Mouse (Mus musculus): ENCODE results near the gene Rgs7. TPM values are rescaled to one million over a fixed set of nuclear protein-coding genes. Genes with fewer than 3 reads are reported as not detected.

Gene Rgs7
- total RNA-seq, 2 experiments from 2014 or later, result 2.3 to 2.5 TPM

DNA sequence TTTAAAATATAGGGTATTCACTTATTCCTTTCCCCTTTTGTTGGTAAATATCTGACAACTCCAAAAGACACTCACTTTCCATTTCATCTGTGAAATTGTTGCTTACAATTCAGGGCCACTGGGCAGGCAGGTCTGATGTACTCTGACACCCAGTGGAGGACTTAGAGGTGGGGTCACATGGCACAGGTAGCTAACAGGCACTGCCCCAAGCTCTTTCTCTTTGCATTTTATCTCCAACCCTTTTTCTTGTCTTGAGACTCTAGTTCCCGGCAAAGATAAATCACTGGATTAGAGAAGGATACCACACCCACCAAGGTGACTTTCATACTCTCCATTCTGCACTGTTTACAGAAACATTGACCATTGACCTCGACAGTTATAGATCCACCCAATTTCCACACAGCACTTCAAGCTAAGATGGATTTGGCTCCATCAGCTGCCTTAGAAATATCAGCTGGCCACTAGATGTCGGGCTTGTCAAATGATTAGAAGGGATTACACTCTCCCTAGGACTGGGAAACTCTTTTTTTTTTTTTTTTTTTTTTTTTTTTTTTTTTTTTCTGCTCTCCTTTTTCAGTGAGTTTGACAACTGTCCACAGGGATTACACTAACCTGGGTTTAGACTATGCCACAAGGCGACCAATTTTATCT, 451.0 kb downstream of the Rgs7 start:
- intact Hi-C loops (cut with DNase I), result loop anchor here (10.0 kb wide), 1 partner anchor 564 kb away; no protein-coding TSS in a partner anchor
- DNase-seq, result peak; percentile 32 to 61

DNA sequence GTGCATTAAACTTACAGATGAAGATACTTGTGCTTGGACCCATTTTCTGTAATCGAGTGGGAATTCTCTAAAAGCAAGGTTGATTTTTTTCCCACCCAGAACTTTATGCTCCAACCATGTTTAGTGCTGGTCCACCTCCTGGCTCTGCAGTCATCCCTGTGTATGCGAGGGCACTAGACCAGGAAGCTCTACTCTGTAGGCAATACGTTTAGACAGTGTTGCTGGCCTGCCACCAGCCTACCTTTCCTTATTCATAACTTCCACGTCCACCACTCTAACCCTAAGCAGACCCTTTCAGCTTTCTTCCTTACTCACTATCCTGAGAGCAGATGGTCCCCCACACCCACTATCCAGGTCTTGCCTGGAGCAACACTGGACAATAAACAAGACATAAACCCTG, 452.3 kb downstream of the Rgs7 start:
- intact Hi-C loops (cut with DNase I), result loop anchor here (10.0 kb wide), 1 partner anchor 565 kb away; no protein-coding TSS in a partner anchor

DNA sequence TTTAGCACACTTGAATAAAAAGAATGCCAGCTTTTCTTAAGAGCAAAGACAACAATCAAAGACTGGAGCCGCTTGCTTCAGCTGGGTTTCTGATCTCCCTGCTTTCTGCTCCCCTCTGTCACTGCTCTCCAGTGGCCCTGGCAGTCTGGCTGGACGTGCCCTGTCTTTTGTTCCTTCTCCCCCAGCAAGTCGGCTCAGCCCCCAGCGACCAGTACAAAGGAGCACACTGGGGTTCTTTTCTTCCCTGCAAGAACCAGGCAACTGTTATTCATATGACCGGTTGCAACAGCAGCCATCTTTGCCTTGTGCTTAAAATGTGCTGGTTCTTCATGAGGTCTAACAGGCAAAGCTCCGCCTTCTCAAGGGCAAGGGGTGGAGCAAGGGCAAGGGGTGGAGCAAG, 452.7 kb downstream of the Rgs7 start:
- intact Hi-C loops (cut with DNase I), result loop anchor here (5.0 kb wide), 1 partner anchor 628 kb away; no protein-coding TSS in a partner anchor
- DNase-seq, result no peak

More for the DNA sequence above, 452.3 kb downstream of the Rgs7 start:
- DNase-seq, result no peak

DNA sequence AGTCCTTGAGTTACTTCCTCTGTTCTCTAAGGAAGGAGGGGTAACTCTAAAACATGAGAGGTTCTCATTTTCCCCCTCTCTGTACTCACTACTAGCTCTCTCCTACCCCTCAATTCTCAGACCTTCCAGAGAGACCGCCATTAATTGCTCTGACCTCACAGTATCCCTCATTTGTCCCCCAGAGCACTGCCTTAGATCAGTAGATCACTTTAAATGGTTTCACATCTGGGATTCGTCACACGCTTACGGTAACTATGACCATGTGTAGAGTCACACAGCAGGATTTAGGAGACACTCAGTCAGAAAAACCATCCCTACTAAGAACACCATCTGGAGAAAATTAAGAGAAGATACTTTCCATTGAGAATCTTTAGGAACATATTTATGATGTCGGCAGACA, 456.8 kb downstream of the Rgs7 start:
- intact Hi-C loops (cut with DNase I), result loop anchor here (5.0 kb wide), 1 partner anchor 632 kb away; no protein-coding TSS in a partner anchor

DNA sequence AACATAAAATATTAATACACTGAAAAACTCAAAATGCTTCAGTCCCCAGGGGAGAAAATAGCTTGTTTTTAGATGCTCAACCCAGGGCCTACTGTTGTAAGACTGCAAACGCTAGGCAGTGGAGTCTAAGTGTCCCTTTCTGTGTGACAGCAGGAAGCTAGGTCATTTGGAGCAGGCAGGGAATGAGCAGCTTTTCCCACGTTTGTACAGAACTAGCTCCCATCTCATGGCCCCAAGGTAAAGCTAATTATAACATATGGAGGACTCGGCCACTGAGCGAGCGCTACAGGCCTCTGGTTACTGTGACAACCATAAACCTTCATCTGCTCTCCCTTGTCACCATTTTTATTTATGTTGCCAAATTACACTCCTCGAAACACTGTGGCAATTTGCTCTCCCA, 460.3 kb downstream of the Rgs7 start:
- intact Hi-C loops (cut with DNase I), result no loop called here

More for the DNA sequence above, 456.8 kb downstream of the Rgs7 start:
- no peak for DNase-seq

DNA sequence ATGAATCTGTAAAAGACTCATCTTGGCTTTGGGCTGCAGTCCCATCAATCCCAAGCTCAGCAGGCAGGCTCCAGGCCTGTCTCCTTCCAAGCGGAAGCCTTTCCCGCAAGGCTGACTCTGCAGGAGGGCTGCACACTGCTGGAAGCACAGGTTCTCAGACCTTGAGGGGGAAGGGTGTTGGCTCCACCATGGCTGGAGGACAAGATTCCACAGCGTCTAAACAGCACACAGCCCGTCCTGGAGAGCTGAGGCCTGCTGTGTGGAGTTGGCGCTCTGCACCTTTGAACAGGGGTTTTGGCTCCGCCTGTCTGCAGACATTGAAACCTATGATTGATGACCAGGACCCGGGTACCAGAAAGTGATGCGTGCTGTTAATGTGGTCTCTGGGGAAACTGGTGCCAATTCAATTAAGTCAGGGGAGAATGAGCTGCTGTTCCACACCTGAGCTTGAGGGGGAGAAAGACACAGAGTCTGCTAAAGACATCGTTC, 463.5 kb downstream of the Rgs7 start:
- no peak for DNase-seq
- intact Hi-C loops (cut with DNase I), result no loop called here

More for the DNA sequence above, 460.3 kb downstream of the Rgs7 start:
- no peak for DNase-seq

DNA sequence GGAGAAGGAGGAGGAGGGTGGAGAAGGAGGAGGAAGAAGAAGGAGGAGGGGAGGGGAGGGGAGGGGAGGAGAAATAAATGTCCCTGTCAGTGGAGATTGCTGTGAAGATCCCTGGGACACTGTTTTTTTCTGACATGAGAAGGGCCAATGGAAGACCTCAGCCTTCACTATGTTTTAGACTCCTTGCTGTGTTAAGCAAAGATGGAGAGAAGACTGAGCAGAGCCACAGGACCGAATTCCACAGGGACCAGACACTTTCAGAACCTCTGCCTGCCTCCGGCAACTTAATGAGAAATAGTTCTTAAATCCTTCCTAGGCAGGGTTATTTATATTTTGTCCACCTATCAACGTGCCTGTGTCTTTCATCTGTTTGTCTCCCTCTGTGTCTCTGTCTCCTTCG, 464.0 kb downstream of the Rgs7 start:
- intact Hi-C loops (cut with DNase I), result no loop called here
- DNase-seq, result no peak

DNA sequence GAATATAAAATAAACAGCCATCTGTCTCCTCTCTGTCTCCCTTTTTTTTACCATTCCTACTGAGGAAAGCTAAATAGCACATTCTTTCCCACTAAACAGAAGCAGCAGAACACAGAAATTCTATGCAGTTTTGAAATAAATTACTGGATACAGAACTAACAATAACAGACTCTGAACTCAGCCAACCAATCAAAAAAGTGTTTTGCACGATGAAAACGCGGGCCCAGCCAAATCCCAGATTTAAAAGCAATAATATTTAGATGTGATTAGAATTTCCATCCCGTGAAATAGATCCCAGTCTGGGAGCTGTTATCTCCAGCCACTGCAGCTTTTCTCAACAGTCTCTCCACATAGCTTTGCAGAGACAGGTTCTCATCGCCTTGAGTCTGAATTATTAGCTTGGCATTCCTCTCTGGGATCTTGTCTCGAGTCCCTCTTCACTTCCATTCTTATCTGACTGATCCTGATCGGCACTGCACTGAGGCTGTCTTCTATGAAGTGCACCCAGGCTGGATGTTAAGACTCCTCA, 466.5 kb downstream of the Rgs7 start:
- intact Hi-C loops (cut with DNase I), result no loop called here
- no peak for DNase-seq

DNA sequence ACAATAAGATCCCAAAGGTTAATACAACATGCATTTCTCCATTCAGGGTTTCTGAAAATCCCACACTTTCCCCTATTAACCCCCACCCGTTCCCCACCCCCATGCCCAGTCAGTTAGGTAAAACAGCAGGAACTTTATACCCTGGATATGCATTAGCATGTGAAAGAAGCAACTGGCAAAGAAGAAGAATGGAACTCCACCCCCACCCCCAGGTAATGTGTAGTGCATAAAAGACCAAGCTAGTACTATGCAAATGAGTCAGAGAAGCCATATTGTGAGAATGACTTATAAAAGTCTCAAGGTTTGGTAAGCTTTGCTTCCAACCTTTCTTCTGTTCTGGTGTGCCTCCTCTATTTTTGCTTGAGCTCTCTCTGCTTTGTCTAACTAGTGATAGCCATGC, 468.2 kb downstream of the Rgs7 start:
- DNase-seq, result no peak
- intact Hi-C loops (cut with DNase I), result no loop called here

Other genes with a start within 250 kb of the Rgs7 start
- gene Kmo, start 127.9 kb upstream of the Rgs7 start, total RNA-seq (2021), result under 1 TPM; 0.26 to 0.34 TPM
- gene Fh1, start 133.1 kb upstream of the Rgs7 start, total RNA-seq (2021), result 100 to 1,000 TPM; 594 to 598 TPM
- gene Opn3, start 200.3 kb upstream of the Rgs7 start, total RNA-seq (2021), result 1 to 10 TPM; 7.3 to 8.9 TPM
- 10 to 100 TPM; 12.1 to 13.3 TPM for gene Chml, start 200.4 kb upstream of the Rgs7 start, total RNA-seq (2021)
- gene Wdr64, start 206.1 kb upstream of the Rgs7 start, total RNA-seq (2021), result not detected

Data from heart, postnatal 14 days (tissue).